Mouse (Mus musculus) bone marrow macrophage, adult 2 months (primary cell): ENCODE results near the gene Ebf1.

Experiments
- CTCF ChIP-seq: IDR thresholded peaks from 2 replicates; pipeline ENCODE4 v1.5.1; 2012; ENCODE audit warnings: low read depth, mild to moderate bottlenecking, low read length, moderate library complexity
- POLR2A ChIP-seq: IDR thresholded peaks from 2 replicates; pipeline ENCODE4 v1.6.1; 2012; ENCODE audit warnings: mild to moderate bottlenecking, low read depth, low read length, borderline replicate concordance

DNA sequence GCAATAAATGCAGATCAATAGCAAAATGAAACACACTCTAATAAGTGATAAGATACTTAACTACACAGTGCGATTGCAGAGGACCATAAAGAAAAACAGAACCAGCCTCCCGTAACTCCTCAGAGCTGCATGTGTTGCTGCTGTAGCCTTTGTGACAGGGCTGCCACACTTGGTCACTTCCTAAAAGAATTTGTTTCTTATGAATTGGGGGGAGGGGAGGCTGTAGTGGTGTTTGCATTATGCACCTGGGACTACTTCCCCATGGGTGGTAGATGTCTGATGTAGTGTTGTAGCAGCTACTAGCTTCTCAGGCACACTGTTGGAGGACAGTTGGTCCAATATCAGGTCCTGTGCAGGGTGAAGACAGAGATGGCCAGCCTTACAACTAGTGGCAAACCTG lies 284.6 kb downstream of the Ebf1 start:
- no peak for TF ChIP-seq CTCF
- TF ChIP-seq POLR2A, result no peak
